Mouse (Mus musculus) adrenal gland, adult 18-20 months (tissue): ENCODE results near the gene Pebp1. TPM values are rescaled to one million over a fixed set of nuclear protein-coding genes. Genes with fewer than 3 reads are reported as not detected.
A peak's percentile ranks its signal among the peaks of the same experiment; 100 is the strongest.

Experiments
- DNase-seq, 2 experiments: peaks; one replicate each; pipeline ENCODE4 v3.0.0; 2021 to 2022; ENCODE audit warnings: low spot score in 2 of 2
- total RNA-seq, 2 experiments: library from RNA; stranded (reverse); gene quantifications; 1 replicate in 1 of 2; 2 replicates in 1 of 2; pipeline ENCODE4 v1.2.3; 2021

Gene Pebp1
- total RNA-seq, 2 experiments from 2014 or later = 1,102 to 1,483 TPM

DNA sequence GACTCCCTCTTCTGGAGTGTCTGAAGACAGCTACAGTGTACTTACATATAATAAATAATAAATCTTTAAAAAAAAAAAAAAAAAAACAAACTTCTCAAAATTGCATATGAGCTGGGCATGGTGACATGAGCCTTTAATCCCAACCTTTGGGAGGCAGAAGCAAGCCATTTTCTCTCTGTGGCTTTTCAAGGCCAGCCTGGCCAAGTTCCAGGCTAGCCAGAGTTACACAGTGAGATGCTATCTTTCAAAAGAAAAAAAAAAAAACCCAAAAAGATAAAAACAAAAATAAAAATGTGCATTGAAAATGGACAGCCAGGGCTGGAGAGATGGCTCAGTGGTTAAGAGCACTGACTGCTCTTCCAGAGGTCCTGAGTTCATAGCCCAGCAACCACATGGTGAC is 2.2 kb upstream of the Pebp1 start:
- no peak for DNase-seq

DNA sequence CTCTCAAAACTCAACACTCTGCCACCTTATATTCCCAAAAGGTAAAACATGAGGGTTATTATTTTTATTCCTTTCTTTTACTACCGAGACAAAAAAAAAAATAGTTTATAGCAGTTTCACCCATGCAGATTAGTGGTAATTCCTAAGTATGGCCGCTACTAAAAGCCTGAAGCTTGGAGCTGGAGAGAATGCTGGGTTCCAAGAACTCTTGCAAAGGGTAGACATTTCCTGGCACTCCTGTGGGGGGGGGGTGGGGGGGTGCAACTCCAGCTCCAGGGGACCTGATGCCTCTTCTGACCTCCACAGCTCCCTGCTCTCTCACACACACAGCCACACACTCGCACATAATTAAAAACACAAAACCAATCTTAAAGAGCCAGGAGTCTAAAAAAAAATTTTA is 1.1 kb downstream of the Pebp1 start:
- no peak for DNase-seq

DNA sequence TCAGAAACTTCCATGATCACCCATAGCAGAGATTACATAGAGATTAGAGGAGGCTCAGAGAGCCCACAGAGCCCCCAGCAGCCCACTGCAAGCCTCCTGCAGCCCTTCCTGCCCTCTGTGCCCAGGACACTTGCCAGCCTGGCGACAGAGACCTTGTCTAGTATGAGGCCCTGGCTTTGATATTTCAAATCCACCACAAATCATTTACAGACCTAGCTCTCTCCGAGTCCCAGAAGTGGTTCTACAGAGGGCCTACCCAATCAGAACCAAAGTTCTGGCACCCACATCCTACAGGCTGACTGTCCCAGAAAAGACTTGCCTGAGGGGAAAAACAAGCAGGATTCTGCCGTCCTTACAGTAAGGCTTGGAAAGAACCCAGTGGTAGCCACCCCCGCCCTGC is 2.2 kb downstream of the Pebp1 start:
- DNase-seq = no peak

DNA sequence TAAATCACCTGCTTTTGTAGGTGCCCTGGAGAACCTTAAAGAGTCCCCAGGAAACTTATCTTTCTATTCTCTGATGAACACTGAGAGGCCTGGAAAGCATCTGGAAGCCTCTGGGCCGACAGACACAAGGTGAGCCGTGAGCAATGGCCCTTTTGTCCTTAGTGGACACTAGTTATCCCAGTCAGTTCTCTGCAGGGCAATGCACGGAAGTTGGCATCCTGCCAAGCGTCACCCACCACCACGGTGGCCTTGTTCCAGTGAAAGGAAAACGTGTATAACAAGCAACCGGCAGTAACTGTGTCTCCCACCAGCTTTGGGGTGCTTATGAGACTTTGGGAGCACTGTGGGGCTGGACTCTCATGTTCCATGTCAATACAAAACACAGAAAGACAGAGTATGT is 2.7 kb downstream of the Pebp1 start:
- no peak for DNase-seq

DNA sequence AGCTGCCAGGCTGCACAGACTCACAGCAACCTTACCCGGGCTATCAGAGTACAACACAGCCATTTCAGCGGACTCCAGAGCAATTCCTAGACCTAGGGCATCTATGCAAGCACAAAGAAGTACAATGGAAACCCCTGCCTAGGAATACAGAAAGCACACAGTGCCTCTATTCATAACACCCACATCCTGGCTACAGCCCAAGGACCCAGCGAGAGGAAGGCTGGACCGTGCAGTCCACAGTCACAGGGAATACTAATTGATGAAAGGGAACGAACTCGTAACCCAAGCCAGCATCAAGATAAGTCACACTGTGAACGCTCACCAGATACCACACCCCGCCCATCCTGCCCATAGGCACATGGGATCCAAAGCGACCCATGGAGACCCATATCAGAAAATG is 3.4 kb downstream of the Pebp1 start:
- DNase-seq = no peak

DNA sequence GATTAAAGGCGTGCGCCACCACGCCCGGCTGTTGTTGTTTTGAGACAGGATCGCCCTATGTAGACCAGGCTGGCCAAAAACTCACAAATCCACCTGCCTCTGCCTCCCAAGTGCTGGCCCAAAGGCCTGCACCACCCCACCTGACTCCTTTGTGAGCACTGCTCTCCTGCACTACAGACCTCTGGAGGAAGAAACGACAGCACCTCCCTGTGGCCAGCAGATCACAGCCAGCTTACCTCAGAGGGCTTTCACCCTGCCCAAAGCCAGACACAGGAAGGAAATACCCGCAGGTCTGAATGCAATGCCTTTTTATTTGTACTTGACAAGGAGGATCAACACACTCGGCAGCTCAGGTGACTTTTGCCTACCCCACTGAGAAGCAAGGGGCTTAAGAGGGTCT is 5.1 kb downstream of the Pebp1 start:
- no peak for DNase-seq

DNA sequence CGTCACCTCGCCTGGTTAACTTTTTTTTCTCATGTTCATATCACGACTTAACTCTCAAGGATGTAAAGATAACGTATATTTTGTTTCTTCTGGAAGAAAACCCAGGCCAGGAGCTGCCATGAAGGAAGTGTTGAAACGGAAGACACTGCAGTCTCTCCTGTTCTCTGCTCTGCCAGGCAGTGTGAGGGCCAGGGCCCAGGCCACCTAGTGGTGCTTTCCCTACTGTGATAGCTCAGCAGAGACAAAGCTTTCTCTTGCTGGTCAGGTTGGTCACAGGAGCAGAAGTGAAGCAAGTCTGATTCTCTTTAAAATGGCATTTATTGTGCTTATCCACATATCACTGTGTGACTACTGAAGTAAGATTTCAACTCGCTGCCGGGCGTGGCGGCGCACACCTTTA is 5.9 kb downstream of the Pebp1 start:
- DNase-seq = no peak

DNA sequence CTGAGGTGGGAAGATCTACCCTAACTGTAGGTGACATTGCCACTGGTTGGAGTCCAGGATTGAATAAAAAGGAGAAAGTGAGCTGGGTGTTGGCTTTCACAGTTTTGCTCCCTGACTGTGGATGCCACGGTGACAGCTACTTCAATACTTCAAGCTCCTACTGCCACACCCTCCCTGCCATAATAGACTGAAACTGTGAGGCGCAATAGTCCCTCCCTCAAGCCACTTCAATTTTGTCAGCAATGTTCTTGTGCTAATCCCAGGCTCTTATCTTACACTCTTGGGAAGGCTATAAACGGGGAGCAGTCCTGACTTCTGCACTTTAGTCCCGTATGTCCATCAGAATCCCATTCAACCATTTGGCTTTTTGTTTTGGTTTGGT is 7.8 kb downstream of the Pebp1 start:
- no peak for DNase-seq

DNA sequence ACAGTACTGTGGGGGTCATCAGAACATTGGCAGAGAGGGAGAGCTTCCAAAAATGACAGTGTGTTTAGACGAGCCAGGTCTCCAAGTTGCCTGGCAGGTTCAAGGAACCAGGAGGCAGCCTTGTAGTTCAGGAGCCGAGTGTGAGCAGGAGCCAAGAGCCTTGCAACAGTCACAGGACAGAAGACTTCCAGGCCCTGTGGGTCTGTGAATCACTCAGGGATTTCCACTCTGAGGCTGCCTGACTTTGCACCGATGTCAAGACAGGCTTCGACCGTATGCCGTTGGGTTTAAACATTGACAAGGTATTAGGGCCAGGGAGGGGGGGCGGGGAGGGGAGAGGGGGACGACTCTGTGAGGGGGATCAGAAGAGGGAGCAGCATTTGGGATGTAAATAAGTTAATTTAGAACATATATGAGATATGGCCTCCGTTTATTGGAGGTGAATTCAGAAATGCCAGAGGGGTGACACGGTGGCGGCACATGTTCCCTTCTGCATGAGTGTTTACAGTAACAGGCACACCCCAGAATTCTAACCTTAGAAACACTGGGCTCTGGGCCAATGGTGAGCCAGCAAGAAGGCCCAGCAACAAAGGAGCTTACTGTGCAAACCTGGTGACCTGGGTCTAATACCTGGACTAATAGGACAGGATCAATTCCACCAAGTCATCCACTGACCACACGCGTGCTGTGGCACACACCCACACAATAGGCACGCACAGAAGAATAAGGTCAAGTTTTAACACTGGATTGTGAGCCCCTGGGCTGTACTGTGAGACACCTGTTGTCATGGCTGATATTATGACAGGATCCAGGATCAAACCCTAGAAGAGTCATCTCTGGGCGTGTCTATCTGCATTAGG is 8.4 kb downstream of the Pebp1 start:
- DNase-seq = no peak

DNA sequence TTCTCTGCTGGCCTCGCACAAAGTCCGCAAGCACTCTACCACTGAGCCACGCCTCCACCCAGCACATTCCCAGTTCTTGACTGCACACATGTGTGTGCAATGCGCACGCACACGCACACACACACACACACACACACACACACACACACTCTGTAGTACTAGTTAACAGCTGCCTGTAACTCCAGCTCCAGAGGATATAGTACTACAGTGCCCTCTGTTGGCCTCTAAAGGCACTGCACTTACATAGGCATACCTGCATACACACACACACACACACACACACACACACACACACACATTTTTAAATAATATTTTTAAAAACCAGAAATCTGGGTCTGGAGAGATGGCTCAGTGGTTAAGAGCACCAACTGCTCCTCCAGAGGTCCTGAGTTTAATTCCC is 9.6 kb downstream of the Pebp1 start:
- no peak for DNase-seq

DNA sequence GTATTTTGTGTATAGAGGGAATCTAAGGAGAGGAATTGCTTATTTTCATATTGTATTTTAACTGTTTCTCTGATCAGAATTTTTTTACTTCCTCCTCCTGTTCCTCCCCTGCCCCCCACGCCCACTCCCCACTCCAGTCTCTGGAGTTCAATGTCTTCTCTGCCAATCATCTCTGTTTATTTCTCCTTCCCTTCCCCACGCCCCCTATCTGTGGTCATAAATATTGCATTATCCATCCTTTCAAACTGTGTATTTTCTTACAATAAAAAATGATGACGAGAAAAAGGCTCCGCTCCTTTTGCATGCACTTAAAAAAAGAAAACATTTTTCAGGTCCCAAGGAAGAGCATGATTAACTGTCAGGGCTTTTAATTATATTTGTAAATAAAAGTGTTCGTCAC is 12.6 kb downstream of the Pebp1 start:
- DNase-seq = no peak

DNA sequence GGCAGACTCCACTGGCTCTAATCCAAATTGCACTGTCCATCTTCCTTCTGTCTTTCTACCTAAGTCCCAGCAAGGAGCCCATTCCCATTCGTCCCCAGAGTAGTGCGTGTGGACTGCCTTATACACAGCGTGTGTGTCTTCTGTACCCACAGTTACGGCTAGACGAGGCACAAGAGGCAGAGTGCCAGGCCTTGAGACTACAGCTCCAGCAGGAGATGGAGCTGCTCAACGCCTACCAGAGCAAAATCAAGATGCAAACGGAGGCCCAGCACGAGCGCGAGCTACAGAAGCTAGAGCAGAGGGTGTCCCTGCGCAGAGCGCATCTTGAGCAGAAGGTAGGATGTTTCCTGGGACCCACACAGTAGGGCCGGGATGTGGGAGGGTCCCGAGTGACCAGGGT is 15.5 kb downstream of the Pebp1 start:
- DNase-seq = no peak

DNA sequence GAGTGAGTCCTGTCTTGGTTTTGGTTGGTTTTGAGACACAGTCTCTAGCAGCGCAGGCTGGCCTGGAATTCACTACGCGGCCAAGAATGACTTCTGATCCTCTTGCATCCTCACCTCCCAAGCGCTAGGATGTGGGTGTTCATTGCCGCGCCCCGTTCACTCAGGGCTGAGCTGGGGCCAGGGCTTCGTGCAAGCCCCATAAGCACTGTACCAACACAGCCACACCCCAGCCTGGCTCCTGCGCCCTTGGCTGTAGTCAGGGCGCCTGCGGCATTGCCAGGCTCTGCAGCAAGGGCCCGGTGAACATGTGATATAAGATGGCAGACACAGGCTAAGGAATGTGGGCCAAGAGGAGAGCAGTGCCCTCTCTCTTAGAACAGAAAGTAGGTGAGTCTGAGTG is 18.0 kb downstream of the Pebp1 start:
- no peak for DNase-seq

DNA sequence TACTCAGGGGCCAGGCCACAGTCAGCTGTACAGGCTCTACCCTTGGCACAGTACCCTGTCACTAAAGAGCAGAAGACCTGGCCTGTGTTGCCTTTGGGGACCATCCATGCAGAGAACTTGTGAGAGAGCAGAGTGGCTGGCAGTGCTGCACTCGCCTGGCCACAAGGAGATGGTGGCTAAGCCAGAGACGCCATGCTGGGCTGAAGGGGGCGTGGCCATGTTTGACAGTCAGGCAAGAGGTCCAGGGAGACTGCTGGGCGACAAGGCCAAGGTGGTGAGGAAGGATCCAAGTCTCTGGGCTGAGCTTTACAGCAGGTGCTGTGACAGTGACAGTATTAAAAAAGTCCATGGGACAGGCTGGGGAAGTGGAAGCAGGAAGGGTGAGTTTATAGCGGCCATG is 18.7 kb downstream of the Pebp1 start:
- no peak for DNase-seq

DNA sequence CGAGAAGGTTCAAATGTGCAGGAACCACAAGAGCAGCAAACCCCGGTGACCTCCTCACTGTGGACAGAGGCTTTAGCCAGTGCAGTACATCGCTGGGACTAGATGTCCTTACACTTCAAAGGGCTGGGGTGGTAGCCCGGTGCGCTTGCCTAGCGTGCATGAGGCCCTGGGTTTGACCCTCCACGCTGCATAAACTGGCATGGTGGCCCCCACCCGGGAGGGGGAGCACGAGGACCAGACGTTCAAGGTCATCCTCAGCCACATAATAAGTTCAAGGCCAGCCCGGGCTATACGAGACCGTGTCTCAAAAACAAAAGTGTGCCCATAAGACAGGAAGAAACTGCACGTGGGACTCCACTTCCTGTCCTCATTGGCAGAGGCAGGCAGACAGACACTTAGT is 19.5 kb downstream of the Pebp1 start:
- no peak for DNase-seq

DNA sequence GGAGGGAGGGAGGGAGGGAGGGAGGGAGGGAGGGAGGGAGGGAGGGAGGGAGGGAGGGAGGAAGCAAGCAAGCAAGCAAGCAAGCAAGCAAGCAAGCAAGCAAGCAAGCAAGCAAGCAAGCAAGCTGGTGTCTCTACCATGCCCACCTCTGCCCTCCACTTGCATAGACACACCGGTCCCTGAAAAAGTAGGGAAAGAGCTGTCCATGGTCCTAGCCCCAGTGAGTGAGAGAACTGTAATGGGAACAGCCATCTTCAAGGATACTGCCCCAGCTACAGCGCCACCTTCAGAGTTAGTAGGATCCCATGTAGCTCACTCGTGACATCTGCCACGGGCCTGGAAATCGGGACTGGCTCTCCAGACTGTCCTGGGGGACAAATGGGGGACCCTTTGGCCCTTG is 22.7 kb downstream of the Pebp1 start:
- no peak for DNase-seq

DNA sequence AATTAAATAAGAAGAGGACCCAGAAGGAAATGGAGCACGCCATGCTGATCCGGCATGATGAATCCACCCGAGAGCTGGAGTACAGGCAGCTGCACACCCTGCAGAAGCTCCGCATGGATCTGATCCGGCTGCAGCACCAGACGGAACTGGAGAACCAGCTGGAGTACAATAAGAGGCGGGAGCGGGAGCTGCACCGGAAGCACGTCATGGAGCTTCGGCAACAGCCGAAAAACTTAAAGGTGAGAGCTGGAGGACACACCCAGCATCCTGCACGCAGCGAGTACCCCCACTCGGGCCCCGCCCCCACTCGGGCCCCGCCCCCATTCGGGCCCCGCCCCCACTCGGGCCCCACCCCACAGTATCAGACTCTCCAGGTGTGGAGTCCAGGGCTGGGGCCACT is 23.9 kb downstream of the Pebp1 start:
- DNase-seq = no peak

DNA sequence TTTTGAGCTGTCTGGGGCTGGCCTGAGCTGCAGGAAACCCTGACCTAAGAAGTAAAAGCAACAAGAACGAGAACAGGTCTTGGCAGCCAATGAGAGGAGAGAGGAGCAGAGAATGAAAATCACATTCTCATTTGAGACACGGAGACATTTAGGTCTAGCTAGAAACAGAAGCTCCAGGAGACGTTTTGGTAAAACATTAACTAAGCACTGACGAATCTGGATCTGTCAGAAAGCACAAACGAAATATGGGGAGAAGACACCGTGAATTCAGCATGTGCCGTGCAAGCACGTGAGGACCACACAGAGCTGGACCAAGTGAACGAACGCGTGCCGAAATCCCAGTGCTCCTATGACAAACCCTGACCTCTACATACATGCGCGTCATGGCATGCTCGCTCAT is 29.1 kb downstream of the Pebp1 start:
- DNase-seq = no peak

DNA sequence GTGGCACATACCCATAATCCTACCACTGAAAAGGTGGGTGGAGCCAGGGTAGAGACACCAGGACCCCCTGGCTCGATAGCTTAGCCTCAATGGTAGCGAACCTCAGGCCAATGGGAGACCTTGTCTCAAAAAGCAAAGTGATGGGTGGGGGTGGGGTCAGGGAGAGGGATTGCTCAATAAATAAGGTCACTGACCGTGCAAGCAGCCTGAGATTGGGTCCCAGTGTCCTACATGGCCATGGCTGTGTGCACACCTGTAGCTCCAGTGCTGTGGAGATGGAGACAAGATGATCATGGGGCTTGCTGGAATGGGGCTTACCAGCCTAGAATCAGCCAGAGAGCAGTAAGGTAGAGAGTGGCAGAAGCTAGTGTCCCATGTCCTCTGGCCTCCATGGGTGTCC is 35.7 kb downstream of the Pebp1 start:
- no peak for DNase-seq

DNA sequence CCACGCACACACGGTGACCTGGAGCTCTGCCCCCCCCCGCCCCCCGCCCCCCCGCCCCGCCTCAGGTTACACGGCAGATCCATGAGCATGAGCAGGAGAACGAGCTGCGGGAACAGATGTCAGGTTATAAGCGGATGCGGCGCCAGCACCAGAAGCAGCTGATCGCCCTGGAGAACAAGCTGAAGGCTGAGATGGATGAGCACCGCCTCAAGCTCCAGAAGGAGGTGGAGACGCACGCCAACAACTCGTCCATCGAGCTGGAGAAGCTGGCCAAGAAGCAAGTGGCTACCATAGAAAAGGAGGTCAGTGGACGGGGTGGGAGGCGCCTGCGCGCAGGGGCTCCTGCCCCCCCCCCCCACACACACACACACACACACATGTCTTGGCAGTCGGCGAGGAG is 36.6 kb downstream of the Pebp1 start:
- no peak for DNase-seq

DNA sequence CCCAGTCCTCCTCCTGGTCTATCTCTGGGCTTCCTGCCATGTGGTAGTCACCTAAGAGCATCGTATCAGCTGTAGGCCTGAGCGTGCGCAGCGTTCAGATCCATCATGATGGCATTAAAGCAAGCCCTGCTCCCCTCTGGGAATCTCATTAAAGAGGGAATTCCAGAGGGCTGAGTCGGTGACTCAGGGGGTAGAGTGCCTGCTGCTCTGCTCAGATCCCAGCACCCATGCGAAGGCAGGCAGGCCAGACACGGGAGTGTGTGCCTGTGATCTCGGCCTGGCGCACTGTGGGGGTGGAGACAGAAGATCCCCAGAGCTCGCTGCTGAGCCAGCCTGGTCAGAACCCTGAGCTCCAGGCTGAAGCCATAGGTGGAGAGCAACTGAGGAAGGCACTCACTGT is 39.1 kb downstream of the Pebp1 start:
- DNase-seq = peak; percentile 17 to 36

DNA sequence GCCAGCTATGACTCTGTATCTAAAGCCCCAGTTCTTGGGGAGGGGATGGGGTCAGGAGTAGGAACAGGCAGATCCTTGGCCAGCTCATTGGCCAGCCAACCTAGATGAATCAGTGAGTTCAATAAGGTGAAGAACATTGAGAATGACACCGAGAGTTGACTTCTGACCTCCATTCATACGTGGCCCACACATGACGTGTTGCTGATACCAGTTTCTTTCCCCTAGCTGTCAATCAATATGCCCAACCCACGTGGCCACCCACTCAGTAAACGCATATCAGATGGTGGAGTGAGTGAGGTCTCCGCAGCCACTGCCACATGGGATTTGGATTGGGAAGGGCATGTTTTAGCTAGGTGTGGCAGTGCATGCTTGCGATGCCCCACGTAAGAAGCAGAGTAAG is 42.3 kb downstream of the Pebp1 start:
- DNase-seq = no peak

DNA sequence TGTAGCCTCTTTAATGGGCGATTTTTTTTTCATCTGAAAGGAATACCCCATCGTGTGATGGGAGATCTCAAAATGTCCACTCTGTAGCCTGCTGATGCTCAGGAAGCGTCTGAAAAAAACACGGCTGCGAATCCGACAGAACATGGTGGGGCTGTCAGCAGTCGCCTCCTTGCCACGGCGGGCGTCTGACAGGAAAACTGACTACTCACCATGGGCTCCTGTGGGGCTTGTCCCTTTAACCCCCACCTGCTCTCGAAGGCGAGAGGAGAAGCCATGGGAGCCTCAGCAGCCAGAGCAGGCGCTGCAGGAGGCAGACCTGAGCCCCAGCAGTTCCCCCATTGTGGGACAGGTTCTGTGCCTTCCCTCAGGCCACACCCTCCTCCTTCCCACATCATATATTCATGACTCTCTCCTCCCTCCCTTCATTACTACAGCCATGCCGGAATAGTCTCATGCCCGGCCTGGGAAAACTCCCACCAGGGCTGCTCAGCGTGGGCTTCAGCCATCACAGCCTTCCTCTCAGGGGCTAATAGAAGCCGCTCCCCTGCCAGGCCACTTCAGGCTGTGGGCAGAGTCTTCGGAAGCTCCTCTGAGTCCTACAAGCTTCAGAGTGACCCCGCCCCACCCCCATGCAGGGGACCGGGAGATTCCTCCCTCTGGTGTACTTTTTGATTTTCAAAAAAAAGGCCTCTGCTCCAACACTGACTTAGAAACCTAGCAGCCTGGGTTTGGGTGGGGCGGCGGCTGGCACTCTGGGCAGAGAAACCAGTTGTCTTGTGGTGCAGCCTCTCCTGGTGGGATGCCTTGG is 44.5 kb downstream of the Pebp1 start:
- DNase-seq = no peak
